Mouse (Mus musculus) CD4-positive naive resting alpha-beta T cell, adult 76 days (primary cell): ENCODE results near the gene Olfr1209. TPM values are rescaled to one million over a fixed set of nuclear protein-coding genes. Genes with fewer than 3 reads are reported as not detected.

Experiments used
- total RNA-seq: library from RNA; stranded (reverse); gene quantifications from one replicate; pipeline ENCODE4 v1.2.4, GENCODE M21; 2023

Gene Olfr1209
- not detected for total RNA-seq

GRCm38 (mm10) chr2:88915057-88915456 lies at the start of gene Olfr1209:
Gene Olfr1209, minus strand, starts transcription at chr2:88915157.

DNA sequence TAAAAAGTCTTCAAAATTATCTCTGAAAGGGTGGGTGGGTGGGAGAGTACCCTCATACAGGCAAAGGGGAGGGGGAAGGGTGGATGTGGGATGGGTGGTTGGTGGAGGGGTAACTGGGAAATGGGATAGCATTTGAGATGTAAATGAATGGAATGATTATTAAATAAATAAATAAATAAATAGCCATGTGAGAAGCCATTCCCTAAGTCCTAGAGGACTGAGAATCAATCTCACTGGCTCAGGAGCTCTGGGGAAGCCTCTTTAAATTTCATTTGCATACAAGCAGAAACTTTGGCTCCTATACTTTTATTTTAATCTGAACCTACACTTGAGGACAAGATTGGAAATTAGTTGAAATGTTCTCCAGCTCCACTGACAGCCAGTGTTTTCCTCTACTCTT lies 38.7 kb upstream of the Olfr1209 start, which contains the start of gene Olfr1212:
Olfr1212 (plus strand) TSS at position 301 of the 400 bp plus-strand sequence.

DNA sequence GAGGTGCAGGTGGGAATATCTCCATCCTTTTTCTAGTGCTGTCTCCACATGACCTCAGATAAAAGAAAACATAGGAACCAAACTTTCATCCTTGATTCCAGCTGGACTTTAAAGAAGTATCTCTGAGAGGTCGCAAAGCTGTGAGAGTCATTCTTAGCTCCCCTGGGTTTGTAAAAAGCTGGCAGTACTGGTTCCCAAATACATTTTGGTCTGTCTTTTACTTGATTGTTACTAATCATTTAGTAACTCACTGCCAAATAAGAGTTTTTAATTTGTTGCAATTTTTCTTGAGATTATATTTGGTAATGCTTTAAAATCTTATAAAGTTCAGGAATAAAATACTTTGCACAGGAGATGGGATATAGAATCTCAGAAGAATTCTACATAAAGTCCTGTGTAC lies 23.1 kb upstream of the Olfr1209 start, which contains the start of gene Olfr1211:
Olfr1211 (minus strand) TSS at position 101 of the 400 bp plus-strand sequence.

DNA sequence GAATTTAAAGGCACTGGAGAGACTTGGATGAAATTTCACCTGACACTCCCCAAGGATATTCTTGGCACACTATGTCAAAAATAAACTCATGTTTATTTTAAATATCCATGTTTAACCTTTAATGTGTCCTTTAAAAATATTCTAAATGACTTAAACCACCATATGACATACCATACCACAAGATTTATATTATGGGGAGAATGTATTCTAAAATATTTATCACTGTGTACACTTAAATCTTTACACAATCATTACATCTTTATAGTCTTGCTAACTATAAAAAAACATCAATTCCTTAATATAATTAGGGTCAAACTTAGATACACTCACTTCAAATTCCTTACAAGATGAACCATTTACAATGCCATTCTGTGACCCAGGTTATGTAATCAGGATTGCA lies 12.7 kb downstream of the Olfr1209 start, which contains the start of gene Olfr1208:
Olfr1208 (minus strand) TSS at position 101 of the 400 bp plus-strand sequence.

GRCm38 (mm10) chr2:88862931-88863330 lies 52.0 kb downstream of the Olfr1209 start, which contains the start of gene Olfr1206:
Gene Olfr1206, plus strand, starts transcription at chr2:88863231.

Other genes starting within 250 kb of the Olfr1209 start
- not detected for gene Olfr1193, start 239.5 kb downstream of the Olfr1209 start, total RNA-seq
- gene Olfr1195, start 226.0 kb downstream of the Olfr1209 start, total RNA-seq: not detected
- gene Olfr1196, start 210.6 kb downstream of the Olfr1209 start, total RNA-seq: not detected
- gene Olfr1197, start 182.8 kb downstream of the Olfr1209 start, total RNA-seq: not detected
- not detected for gene Olfr1198, start 163.8 kb downstream of the Olfr1209 start, total RNA-seq
- not detected for gene Olfr1199, start 154.7 kb downstream of the Olfr1209 start, total RNA-seq
- gene Olfr1200, start 144.7 kb downstream of the Olfr1209 start, total RNA-seq: not detected
- not detected for gene Olfr1201, start 122.1 kb downstream of the Olfr1209 start, total RNA-seq
- gene Olfr1202, start 100.7 kb downstream of the Olfr1209 start, total RNA-seq: not detected
- gene Olfr1205, start 85.4 kb downstream of the Olfr1209 start, total RNA-seq: not detected
- not detected for gene Olfr1204, start 65.9 kb downstream of the Olfr1209 start, total RNA-seq
- gene Olfr1206, start 51.9 kb downstream of the Olfr1209 start, total RNA-seq: not detected
- not detected for gene Olfr1208, start 12.8 kb downstream of the Olfr1209 start, total RNA-seq
- not detected for gene Olfr1211, start 23.0 kb upstream of the Olfr1209 start, total RNA-seq
- gene Olfr1212, start 38.8 kb upstream of the Olfr1209 start, total RNA-seq: not detected
- gene Gm13762, start 65.1 kb upstream of the Olfr1209 start, total RNA-seq: not detected
- not detected for gene Olfr1214, start 77.5 kb upstream of the Olfr1209 start, total RNA-seq
- gene Olfr1215, start 91.8 kb upstream of the Olfr1209 start, total RNA-seq: not detected
- not detected for gene Olfr1216, start 103.2 kb upstream of the Olfr1209 start, total RNA-seq
- gene Olfr1217, start 116.9 kb upstream of the Olfr1209 start, total RNA-seq: not detected
- gene Olfr1218, start 146.0 kb upstream of the Olfr1209 start, total RNA-seq: not detected
- gene Olfr1219, start 168.4 kb upstream of the Olfr1209 start, total RNA-seq: not detected
- gene Olfr1220, start 191.7 kb upstream of the Olfr1209 start, total RNA-seq: not detected
- gene Olfr1221, start 202.1 kb upstream of the Olfr1209 start, total RNA-seq: not detected
- not detected for gene Olfr1222, start 217.9 kb upstream of the Olfr1209 start, total RNA-seq
- not detected for gene Olfr1223, start 236.4 kb upstream of the Olfr1209 start, total RNA-seq
- gene Olfr1224-ps1, start 248.9 kb upstream of the Olfr1209 start, total RNA-seq: not detected